Mouse (Mus musculus): ENCODE measurements around the gene Htr2c. TPM values are rescaled to one million over a fixed set of nuclear protein-coding genes. Genes with fewer than 3 reads are reported as not detected.
A peak's percentile ranks its signal among the peaks of the same experiment; 100 is the strongest.

Gene Htr2c
- polyA plus RNA-seq (2014; fragmentation: Nextera tagmentation; extraction: Ambion mirVana), result 0.21 and 0.27 TPM in 2 replicates

DNA sequence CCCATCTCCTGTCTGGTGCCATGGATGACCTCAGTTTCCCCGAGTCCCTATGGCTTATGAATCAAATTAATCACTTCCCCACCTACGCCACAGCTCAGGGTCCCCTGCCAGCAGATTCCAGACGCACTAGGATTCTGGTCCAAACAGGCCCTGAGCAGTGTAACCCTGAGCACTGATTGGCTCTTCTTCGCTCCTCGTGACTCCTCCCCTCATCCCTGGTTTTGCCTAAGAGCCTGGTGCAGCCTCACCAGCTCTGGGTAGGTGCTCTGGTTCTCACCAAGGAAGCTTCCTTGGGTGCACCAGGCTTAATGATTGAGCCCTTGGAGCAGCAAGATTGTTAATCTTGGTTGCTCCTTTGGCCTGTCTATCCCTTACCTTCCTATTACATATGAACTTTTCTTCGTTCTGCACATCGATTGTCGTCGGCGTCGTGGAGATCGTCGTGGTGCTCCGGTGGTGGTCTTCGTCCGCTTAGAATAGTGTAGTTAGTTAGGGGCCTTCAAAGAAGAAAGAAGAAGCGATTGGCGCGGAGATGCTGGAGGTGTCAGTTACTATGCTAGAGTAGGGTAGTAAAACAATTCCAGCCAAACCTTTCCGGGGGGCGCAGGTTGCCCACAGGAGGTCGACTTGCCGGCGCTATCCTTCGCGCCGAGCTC, at the start of gene Htr2c:
Htr2c (plus strand) TSS at position 256 of the 656 bp plus-strand sequence.
- 24% methylated on average over 27 of the region's 27 CpGs for WGBS
- no peaks in the 10 kb centered on the region for H3K9me3 ChIP-seq (ENCODE audit: control insufficient read depth, low read length)
- peaks cover 25% of the 10 kb centered on the region for H3K27me3 ChIP-seq (ENCODE audit: control insufficient read depth, insufficient read depth, low read length)
- no peaks in the 10 kb centered on the region for H3K4me1 ChIP-seq (ENCODE audit: control insufficient read depth, insufficient read depth, low read length)
- DNase-seq (ENCODE audit: low spot score), result peak; percentile 21
- no peaks in the 10 kb centered on the region for H3K36me3 ChIP-seq (ENCODE audit: control insufficient read depth, insufficient read depth, low read length)
- H3K9ac ChIP-seq (ENCODE audit: low read length), result no peak within 1 kb of the TSS
- peak within 1 kb of the TSS; percentile 50 for H3K4me2 ChIP-seq (ENCODE audit: low read depth)
- peak within 1 kb of the TSS; percentile 32 for H3K4me3 ChIP-seq (ENCODE audit: low read depth, low read length)
- ATAC-seq (ENCODE audit: insufficient read depth, low FRiP score, low TSS enrichment), result peak; percentile 81
- no peak within 1 kb of the TSS for H3K27ac ChIP-seq (ENCODE audit: low read depth, low read length)

DNA sequence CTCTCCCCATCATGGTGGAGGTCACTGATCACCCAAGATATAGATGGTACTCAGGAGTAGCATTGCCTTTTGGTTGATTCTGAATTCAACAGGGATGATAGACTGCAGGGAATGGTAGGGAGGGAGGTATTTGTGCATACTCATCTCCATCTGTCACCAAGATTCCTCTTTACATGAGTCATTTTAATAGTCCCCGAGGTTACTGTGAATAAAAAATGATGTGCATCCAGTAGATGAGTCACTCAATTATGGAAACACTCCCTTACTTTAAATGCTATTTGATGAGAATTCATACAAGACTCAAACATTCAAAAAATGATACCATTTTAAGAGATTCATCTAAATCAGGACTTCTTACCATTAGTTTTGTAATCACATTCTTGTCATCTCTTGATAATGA, 34.1 kb upstream of the Htr2c start:
- Histone ChIP-seq H3K27ac (ENCODE audit: low read depth, low read length) (no peak overlapping the region), H3K36me3 (ENCODE audit: control insufficient read depth, insufficient read depth, low read length) (no peaks in the 10 kb centered on the region), H3K4me1 (ENCODE audit: control insufficient read depth, insufficient read depth, low read length) (no peaks in the 10 kb centered on the region), H3K4me3 (ENCODE audit: low read depth, low read length) (no peak overlapping the region), H3K27me3 (ENCODE audit: control insufficient read depth, insufficient read depth, low read length) (no peaks in the 10 kb centered on the region), H3K9ac (ENCODE audit: low read length) (no peak overlapping the region), H3K9me3 (ENCODE audit: control insufficient read depth, low read length) (no peaks in the 10 kb centered on the region), H3K4me2 (ENCODE audit: low read depth) (no peak overlapping the region)
- ATAC-seq (ENCODE audit: insufficient read depth, low FRiP score, low TSS enrichment) (no peak), DNase-seq (ENCODE audit: low spot score) (no peak)
- WGBS, result 58% methylated on average over 1 of the region's 1 CpGs

DNA sequence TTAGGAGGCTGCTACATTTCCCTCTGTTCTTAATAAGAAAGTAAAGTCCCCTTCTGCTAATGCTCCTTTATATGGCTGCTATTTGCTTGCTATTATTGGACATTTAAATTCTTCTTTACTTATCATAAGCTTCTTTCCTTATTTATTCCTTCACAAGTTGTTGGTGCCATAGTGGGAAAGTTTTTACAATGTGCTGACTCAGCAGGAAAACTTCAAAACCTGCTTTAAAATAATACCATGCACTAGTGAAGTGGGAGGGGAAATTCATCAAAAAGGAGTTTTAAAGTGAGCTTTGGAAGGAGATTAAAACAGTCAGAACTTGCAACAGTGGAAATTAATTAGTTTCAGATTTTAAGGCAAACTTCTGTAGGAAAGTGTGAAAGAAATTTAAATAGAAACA, 26.0 kb upstream of the Htr2c start:
- no peak for ATAC-seq (ENCODE audit: insufficient read depth, low FRiP score, low TSS enrichment)
- Histone ChIP-seq H3K36me3 (ENCODE audit: control insufficient read depth, insufficient read depth, low read length) (no peaks in the 10 kb centered on the region), H3K27me3 (ENCODE audit: control insufficient read depth, insufficient read depth, low read length) (no peaks in the 10 kb centered on the region)

DNA sequence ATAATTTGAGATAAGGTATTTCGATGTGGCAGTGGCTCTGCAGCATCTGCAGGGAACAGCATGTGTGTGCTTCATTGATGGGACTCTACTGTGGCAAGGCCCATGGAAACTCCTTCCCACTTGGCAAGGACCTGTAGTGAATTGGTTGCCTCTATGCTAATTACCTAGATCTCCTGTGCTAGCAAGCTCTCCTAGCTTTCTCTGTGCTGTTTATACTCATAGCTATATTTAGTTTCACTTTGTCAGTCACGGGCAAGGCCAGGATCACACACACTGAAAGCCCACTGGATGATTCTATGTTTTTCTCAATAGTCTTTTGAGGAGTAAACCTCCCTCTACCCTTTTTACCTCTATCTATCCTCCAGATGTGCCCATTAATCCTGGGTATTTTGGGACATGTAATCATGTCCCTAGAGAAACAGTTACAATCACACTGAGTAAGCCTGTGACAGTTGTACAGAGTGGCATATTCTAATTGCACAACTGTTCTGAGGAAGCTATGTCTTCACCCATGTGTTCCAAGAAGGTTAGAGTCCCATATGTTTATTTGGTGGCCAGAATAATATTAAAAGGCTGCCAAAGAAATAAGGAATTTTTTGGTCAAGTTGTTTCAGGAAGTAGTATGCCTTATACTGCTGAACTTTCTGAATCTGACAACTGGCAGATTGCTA, 16.0 kb upstream of the Htr2c start:
- ATAC-seq (ENCODE audit: insufficient read depth, low FRiP score, low TSS enrichment) (no peak), DNase-seq (ENCODE audit: low spot score) (no peak)
- H3K4me3 ChIP-seq (ENCODE audit: low read depth, low read length), result no peak overlapping the region
- no peaks in the 10 kb centered on the region for H3K4me1 ChIP-seq (ENCODE audit: control insufficient read depth, insufficient read depth, low read length)
- H3K27ac ChIP-seq (ENCODE audit: low read depth, low read length), result no peak overlapping the region
- H3K9me3 ChIP-seq (ENCODE audit: control insufficient read depth, low read length), result no peaks in the 10 kb centered on the region
- no peak overlapping the region for H3K4me2 ChIP-seq (ENCODE audit: low read depth)
- H3K9ac ChIP-seq (ENCODE audit: low read length), result no peak overlapping the region
- H3K36me3 ChIP-seq (ENCODE audit: control insufficient read depth, insufficient read depth, low read length), result no peaks in the 10 kb centered on the region
- no peaks in the 10 kb centered on the region for H3K27me3 ChIP-seq (ENCODE audit: control insufficient read depth, insufficient read depth, low read length)
- WGBS, result 74% methylated on average over 2 of the region's 2 CpGs

More for the DNA sequence above, 26.0 kb upstream of the Htr2c start:
- Histone ChIP-seq H3K27ac (ENCODE audit: low read depth, low read length) (no peak overlapping the region), H3K4me3 (ENCODE audit: low read depth, low read length) (no peak overlapping the region), H3K4me1 (ENCODE audit: control insufficient read depth, insufficient read depth, low read length) (no peaks in the 10 kb centered on the region), H3K9ac (ENCODE audit: low read length) (no peak overlapping the region), H3K4me2 (ENCODE audit: low read depth) (no peak overlapping the region), H3K9me3 (ENCODE audit: control insufficient read depth, low read length) (no peaks in the 10 kb centered on the region)
- no peak for DNase-seq (ENCODE audit: low spot score)

DNA sequence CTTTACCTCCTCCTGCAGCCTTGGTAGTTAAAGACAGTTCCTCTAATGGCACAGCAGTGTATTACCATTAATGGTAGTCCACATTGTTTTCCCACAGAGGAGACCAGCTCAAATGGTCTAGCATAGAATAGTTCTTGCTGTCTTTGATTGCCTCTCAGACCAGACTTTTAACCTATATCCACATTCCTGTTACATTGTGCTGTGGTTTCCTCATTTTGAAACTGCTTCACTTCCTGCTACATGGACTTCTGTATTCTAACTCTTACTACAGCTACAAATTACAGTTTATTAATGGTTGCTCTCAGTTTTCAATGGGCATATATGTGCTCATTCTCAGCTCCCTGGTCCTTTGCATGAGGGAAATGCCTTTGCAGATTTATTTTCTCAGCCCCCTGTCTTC, 15.3 kb upstream of the Htr2c start:
- Histone ChIP-seq H3K9ac (ENCODE audit: low read length) (no peak overlapping the region), H3K4me1 (ENCODE audit: control insufficient read depth, insufficient read depth, low read length) (no peaks in the 10 kb centered on the region), H3K4me2 (ENCODE audit: low read depth) (no peak overlapping the region), H3K9me3 (ENCODE audit: control insufficient read depth, low read length) (no peaks in the 10 kb centered on the region), H3K27ac (ENCODE audit: low read depth, low read length) (no peak overlapping the region), H3K27me3 (ENCODE audit: control insufficient read depth, insufficient read depth, low read length) (no peaks in the 10 kb centered on the region), H3K36me3 (ENCODE audit: control insufficient read depth, insufficient read depth, low read length) (no peaks in the 10 kb centered on the region), H3K4me3 (ENCODE audit: low read depth, low read length) (no peak overlapping the region)
- DNase-seq (ENCODE audit: low spot score) (no peak), ATAC-seq (ENCODE audit: insufficient read depth, low FRiP score, low TSS enrichment) (no peak)

DNA sequence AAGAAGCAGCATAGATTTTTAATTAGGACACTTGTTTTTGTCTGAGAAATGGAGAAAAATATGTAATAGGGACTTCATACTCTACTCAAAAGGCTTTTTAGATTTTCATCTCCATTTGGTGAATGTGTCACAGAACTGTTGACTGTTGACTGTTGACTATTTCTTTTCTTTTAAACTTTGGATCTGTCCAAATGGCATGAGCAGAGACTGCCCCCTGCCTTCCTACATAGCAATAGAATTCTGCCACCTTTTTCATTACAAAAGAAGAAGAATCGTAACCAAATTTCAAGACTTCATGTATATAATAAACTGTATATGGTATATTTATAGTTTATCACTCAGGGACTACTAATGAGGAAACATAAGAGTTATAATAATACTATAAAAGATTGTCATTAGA, 3.7 kb upstream of the Htr2c start:
- H3K27me3 ChIP-seq (ENCODE audit: control insufficient read depth, insufficient read depth, low read length), result peaks cover 22% of the 10 kb centered on the region
- no peak overlapping the region for H3K4me3 ChIP-seq (ENCODE audit: low read depth, low read length)
- no peak for ATAC-seq (ENCODE audit: insufficient read depth, low FRiP score, low TSS enrichment)
- H3K4me2 ChIP-seq (ENCODE audit: low read depth), result no peak overlapping the region
- H3K9ac ChIP-seq (ENCODE audit: low read length), result no peak overlapping the region
- no peaks in the 10 kb centered on the region for H3K36me3 ChIP-seq (ENCODE audit: control insufficient read depth, insufficient read depth, low read length)
- WGBS, result 93% methylated on average over 1 of the region's 1 CpGs
- no peaks in the 10 kb centered on the region for H3K4me1 ChIP-seq (ENCODE audit: control insufficient read depth, insufficient read depth, low read length)
- H3K27ac ChIP-seq (ENCODE audit: low read depth, low read length), result no peak overlapping the region
- DNase-seq (ENCODE audit: low spot score), result no peak
- no peaks in the 10 kb centered on the region for H3K9me3 ChIP-seq (ENCODE audit: control insufficient read depth, low read length)

DNA sequence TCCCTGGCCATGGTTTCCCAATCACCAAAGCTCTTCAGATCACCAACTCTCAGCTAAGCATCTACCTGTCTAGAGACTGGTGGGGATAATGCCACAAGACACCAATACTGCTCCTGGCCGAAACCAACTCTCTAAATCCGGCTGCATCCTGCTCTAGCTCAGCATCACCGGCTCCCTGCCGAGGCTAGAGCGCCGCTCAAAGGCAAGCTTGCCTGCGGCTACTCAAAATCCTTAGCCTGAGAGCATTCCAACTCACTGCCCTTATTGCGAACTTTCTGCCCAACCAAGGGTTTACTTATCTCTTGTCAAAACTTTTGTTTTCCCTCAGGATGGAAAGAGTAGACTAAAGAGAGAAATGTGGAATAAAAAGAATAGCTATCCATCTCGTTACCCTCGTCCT, 2.4 kb upstream of the Htr2c start:
- Histone ChIP-seq H3K27me3 (ENCODE audit: control insufficient read depth, insufficient read depth, low read length) (peaks cover 25% of the 10 kb centered on the region), H3K9me3 (ENCODE audit: control insufficient read depth, low read length) (no peaks in the 10 kb centered on the region)
- peak; percentile 13 for DNase-seq (ENCODE audit: low spot score)

DNA sequence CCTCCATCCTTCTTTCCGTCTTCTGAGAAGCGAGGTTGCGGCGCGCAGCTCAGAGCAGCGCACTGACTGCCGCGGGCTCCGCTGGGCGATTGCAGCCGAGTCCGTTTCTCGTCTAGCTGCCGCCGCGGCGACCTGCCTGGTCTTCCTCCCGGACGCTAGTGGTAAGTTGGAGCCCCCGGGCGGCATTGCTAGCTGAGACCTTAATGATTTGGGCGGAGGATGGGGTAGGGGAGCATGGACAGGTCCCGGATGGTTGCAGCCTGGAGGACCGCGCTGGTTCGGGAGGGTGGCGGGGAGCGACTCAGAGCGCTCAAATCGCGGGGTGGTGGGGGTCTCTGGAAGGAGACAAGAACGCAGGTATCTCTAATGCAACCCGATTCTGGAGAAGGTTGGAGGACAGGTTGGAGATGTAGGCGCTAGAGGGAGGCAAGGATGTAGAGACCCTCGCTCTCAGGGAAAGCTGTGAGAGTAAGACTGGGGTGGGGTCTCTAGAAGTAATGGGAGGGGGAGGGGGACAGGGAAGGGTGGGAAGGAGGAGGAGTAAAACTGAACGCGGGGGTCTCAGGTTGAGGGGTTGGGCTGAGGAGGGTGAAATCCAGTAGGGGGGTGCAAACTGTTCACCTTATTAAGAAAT, 718 bp downstream of the Htr2c start:
- H3K9ac ChIP-seq (ENCODE audit: low read length), result no peak overlapping the region
- H3K9me3 ChIP-seq (ENCODE audit: control insufficient read depth, low read length), result no peaks in the 10 kb centered on the region
- ATAC-seq (ENCODE audit: insufficient read depth, low FRiP score, low TSS enrichment), result peak; percentile 63
- H3K27ac ChIP-seq (ENCODE audit: low read depth, low read length), result no peak overlapping the region
- H3K4me2 ChIP-seq (ENCODE audit: low read depth), result peak overlapping the region; percentile 50
- H3K4me3 ChIP-seq (ENCODE audit: low read depth, low read length), result peak overlapping the region; percentile 32
- H3K4me1 ChIP-seq (ENCODE audit: control insufficient read depth, insufficient read depth, low read length), result no peaks in the 10 kb centered on the region
- H3K36me3 ChIP-seq (ENCODE audit: control insufficient read depth, insufficient read depth, low read length), result no peaks in the 10 kb centered on the region
- 15% methylated on average over 37 of the region's 37 CpGs for WGBS
- peak; percentile 41 for DNase-seq (ENCODE audit: low spot score)
- H3K27me3 ChIP-seq (ENCODE audit: control insufficient read depth, insufficient read depth, low read length), result peaks cover 25% of the 10 kb centered on the region

More for the DNA sequence above, 2.4 kb upstream of the Htr2c start:
- no peak overlapping the region for H3K9ac ChIP-seq (ENCODE audit: low read length)
- no peak overlapping the region for H3K4me3 ChIP-seq (ENCODE audit: low read depth, low read length)
- no peaks in the 10 kb centered on the region for H3K4me1 ChIP-seq (ENCODE audit: control insufficient read depth, insufficient read depth, low read length)
- no peak for ATAC-seq (ENCODE audit: insufficient read depth, low FRiP score, low TSS enrichment)
- WGBS, result 27% methylated on average over 10 of the region's 10 CpGs
- no peak overlapping the region for H3K27ac ChIP-seq (ENCODE audit: low read depth, low read length)
- no peaks in the 10 kb centered on the region for H3K36me3 ChIP-seq (ENCODE audit: control insufficient read depth, insufficient read depth, low read length)
- no peak overlapping the region for H3K4me2 ChIP-seq (ENCODE audit: low read depth)

DNA sequence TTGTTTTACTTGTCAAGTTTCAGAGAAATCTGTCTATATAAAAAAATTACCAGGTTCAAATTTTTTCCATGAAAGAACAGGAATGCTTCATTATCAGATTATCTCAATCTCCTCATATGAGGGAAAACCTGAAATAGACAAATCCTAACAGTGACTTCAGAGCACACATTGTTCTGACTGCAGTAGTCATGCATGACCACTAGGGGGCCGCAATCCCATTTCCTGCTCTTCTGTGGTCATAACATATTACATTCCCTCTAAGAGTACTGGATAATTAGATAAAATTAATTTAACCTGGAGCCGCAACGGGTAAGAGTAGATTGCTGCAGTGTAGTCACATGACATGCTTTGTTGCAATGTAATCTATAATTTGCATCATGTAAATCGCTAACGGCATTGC, 17.6 kb downstream of the Htr2c start:
- no peaks in the 10 kb centered on the region for H3K9me3 ChIP-seq (ENCODE audit: control insufficient read depth, low read length)
- 70% methylated on average over 5 of the region's 5 CpGs for WGBS
- no peak overlapping the region for H3K4me2 ChIP-seq (ENCODE audit: low read depth)
- H3K36me3 ChIP-seq (ENCODE audit: control insufficient read depth, insufficient read depth, low read length), result no peaks in the 10 kb centered on the region
- H3K9ac ChIP-seq (ENCODE audit: low read length), result no peak overlapping the region
- peak; percentile 18 for DNase-seq (ENCODE audit: low spot score)
- no peaks in the 10 kb centered on the region for H3K4me1 ChIP-seq (ENCODE audit: control insufficient read depth, insufficient read depth, low read length)
- no peak overlapping the region for H3K27ac ChIP-seq (ENCODE audit: low read depth, low read length)
- no peaks in the 10 kb centered on the region for H3K27me3 ChIP-seq (ENCODE audit: control insufficient read depth, insufficient read depth, low read length)
- ATAC-seq (ENCODE audit: insufficient read depth, low FRiP score, low TSS enrichment), result no peak
- no peak overlapping the region for H3K4me3 ChIP-seq (ENCODE audit: low read depth, low read length)
